Mouse (Mus musculus) adrenal gland, postnatal 10 days (tissue): ENCODE results near the gene Psmc3ip. TPM values are rescaled to one million over a fixed set of nuclear protein-coding genes. Genes with fewer than 3 reads are reported as not detected.
"Not testable (repeated sequence)": the region's sequence is repeated elsewhere in the genome, so short reads cannot be mapped to it uniquely, and the experiment has no call there.

Experiments
- DNase-seq: peaks from one replicate; pipeline ENCODE4 v3.0.0; 2021; ENCODE audit warnings: mixed read lengths
- long read RNA-seq, 2 experiments: library from polyadenylated mRNA; stranded (forward); transcript quantifications; one replicate each; pipeline ENCODE4 v2.0.0; 2021
- total RNA-seq, 2 experiments: library from RNA; stranded (reverse); gene quantifications; 2 replicates each; pipeline ENCODE4 v1.2.3; 2021

The Psmc3ip gene
- 1 to 10 TPM; 6.6 to 7.1 TPM for total RNA-seq
- long read RNA-seq, experiment 1, partial matches to known transcripts: 0 of 7 reads
- long read RNA-seq, experiment 1, other reads (novel, unspliced or antisense): 3 of 7 reads
- long read RNA-seq, experiment 2, partial matches to known transcripts: 1 of 5 reads
- long read RNA-seq, experiment 2, other reads (novel, unspliced or antisense): 0 of 5 reads

- peak; percentile 96 for DNase-seq
Measured at GRCm38 (mm10) chr11:101095314-101096024, at the start of gene Psmc3ip. Gene Psmc3ip (minus strand): TSS chr11:101095436.

GRCm38 (mm10) chr11:101143338-101144225 is 48.3 kb upstream of the Psmc3ip start:
- peak; percentile 47 for DNase-seq

- no peak for DNase-seq
Measured at GRCm38 (mm10) chr11:101142215-101142967, 47.2 kb upstream of the Psmc3ip start.

GRCm38 (mm10) chr11:101141088-101141487 is 45.9 kb upstream of the Psmc3ip start:
- DNase-seq: no peak

- no peak for DNase-seq
Measured at GRCm38 (mm10) chr11:101140164-101140819, 45.1 kb upstream of the Psmc3ip start.

- DNase-seq: peak; percentile 61
Measured at GRCm38 (mm10) chr11:101138536-101139181, 43.4 kb upstream of the Psmc3ip start.

- no peak for DNase-seq
Measured at GRCm38 (mm10) chr11:101137000-101137399, 41.8 kb upstream of the Psmc3ip start.

GRCm38 (mm10) chr11:101134217-101134865 is 39.1 kb upstream of the Psmc3ip start:
- peak; percentile 78 for DNase-seq

GRCm38 (mm10) chr11:101133037-101133436 is 37.8 kb upstream of the Psmc3ip start:
- DNase-seq: no peak

GRCm38 (mm10) chr11:101131701-101132100 is 36.5 kb upstream of the Psmc3ip start:
- DNase-seq: peak; percentile 56

GRCm38 (mm10) chr11:101131187-101131586 is 36.0 kb upstream of the Psmc3ip start:
- no peak for DNase-seq

- DNase-seq: peak; percentile 54
Measured at GRCm38 (mm10) chr11:101130056-101130756, 35.0 kb upstream of the Psmc3ip start.

- peak; percentile 40 for DNase-seq
Measured at GRCm38 (mm10) chr11:101128996-101129577, 33.9 kb upstream of the Psmc3ip start.

GRCm38 (mm10) chr11:101127075-101127474 is 31.8 kb upstream of the Psmc3ip start:
- no peak for DNase-seq

- not testable (repeated sequence) for DNase-seq
Measured at GRCm38 (mm10) chr11:101125008-101125407, 29.8 kb upstream of the Psmc3ip start.

GRCm38 (mm10) chr11:101124494-101124893 is 29.3 kb upstream of the Psmc3ip start:
- not testable (repeated sequence) for DNase-seq

GRCm38 (mm10) chr11:101120545-101121188 is 25.4 kb upstream of the Psmc3ip start:
- no peak for DNase-seq

GRCm38 (mm10) chr11:101119761-101120544 is 24.7 kb upstream of the Psmc3ip start, which contains the start of the genes Retreg3 and Tubg1:
Gene Retreg3 (minus strand): TSS chr11:101119893.
Gene Tubg1 (plus strand): TSS chr11:101119938.
- DNase-seq: peak; percentile 99
